Mouse (Mus musculus) frontal cortex, postnatal 10 days (tissue): ENCODE results near the gene Scly.
A peak's percentile ranks its signal among the peaks of the same experiment; 100 is the strongest.

Experiments
- DNase-seq, 2 experiments: peaks; one replicate each; pipeline ENCODE4 v3.0.0; 2022; ENCODE audit warnings: low spot score in 2 of 2, mixed read lengths in 1 of 2

Scly gene

GRCm38 (mm10) chr1:91362113-91362512 lies 64.0 kb downstream of the Scly start:
- no peak for DNase-seq

DNA sequence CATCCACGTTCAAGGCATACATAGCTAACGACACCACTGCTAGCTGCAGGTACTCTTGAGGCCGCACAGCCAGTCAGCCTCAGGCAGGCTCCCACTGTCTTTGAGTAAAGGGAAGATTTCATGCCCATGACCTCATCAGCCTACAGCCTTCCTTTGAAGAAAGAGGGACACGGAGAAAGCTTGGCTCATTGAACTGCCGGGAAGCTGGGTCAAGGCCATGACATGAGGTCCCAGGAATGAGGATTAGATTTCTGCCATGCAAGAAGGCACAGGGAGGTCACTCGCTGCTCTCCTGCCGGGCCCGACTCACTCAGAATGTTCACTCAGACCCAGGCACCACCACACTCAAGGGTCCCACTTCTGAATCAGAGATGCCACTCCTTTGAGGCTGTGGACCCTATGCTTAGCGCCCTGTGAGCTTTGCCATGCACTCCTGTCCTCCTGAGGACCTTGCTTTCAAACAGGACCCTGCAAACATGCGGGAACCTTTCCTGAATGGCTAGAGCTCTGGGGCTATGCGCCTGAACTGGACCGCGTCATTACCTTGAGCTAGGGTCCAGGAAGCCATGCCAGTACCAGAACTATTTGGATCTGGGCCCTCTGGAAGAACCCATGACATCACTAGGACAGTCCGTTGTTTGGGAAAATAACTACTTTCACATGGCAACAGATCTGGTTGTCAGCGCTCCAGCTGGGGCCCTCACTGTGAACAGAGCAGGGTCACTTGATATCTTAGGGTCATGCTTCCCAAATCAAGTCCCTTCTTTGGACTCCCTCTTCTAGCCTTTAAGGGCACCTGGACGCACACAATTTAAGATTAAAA lies 66.9 kb downstream of the Scly start:
- DNase-seq, result no peak

GRCm38 (mm10) chr1:91365816-91366214 lies 67.7 kb downstream of the Scly start:
- no peak for DNase-seq

DNA sequence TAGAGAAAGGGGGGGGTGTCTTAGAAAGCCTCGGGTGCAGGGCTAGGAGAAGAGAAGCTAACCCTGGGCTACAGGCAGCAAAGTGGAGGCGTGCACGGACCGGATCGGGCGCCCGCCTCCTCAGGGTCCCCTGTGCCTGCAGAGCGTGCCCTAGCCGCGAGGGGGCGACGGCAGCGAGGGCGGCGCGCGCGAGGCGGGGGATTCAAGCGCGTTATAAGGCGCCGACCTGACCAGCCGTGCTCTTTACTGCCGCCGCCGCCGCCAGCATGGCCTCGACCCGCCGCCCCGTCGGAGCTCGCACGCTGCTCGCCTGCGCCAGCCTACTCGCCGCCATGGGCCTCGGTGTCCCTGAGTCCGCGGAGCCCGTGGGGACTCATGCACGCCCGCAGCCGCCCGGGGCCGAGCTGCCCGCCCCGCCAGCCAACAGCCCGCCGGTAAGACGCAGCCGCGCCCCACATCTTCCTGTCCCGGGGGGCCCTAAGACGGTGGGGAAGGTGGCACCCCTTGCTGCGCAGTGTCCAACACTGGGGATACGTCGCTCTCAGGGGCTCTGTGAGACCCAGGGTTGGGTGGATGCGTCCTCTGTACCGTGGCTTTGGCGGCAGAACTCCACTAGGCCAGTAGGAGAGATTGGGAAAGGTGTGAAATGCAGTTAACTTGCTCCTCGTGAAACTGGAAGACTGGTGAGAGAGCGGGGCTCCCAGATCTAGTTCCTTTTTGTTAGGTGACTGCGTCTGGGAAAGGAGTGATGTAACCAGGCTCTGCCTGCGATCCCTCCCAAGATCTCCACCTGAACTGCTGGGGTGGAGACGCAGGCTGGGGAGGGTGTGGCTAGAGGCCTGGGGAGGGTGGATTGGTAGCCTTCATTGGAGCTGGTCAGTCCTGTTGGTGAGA lies 68.3 kb downstream of the Scly start, which contains the start of gene Erfe:
Gene Erfe (plus strand): TSS at position 216 of the 894 bp plus-strand sequence.
- peak in 1 of 2 experiments; percentile 54 for DNase-seq

DNA sequence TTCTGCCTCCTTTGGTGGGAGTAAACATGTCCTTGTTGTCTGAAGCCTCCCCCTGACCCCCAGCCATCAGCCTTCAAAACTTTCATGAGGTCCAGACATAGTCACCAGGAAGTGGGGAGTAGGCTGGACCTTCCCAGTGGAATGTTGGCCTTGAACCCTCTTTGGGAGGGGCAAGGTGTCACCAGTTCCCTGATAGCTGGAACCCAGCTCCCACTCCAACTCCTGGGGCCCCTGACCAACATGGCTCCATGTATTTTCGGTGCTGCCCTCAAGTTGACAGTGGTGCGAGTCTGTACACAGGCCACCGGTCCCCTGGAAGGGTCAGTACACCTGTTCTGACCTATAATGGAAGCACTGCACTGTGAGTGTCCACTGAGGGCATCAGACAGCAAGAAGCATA lies 69.2 kb downstream of the Scly start:
- DNase-seq, result no peak

- DNase-seq, result no peak
Measured at GRCm38 (mm10) chr1:91369408-91369807, 71.3 kb downstream of the Scly start.

DNA sequence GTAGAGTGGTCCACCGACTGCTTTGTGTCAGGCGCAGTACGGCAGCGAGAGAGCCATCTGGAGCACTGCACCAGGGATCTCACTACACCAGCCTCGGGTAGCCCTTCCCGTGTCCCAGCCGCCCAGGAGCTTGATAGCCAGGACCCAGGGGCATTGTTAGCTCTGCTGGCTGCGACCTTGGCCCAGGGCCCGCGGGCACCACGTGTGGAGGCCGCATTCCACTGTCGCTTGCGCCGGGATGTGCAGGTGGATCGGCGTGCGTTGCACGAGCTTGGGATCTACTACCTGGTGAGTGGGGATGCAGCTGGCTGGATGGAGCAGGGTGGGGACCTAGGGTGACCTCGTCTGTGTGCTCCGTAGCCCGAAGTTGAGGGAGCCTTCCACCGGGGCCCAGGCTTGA lies 71.9 kb downstream of the Scly start:
- DNase-seq, result no peak
